Mouse (Mus musculus): ENCODE measurements around the gene Psmd8. TPM values are rescaled to one million over a fixed set of nuclear protein-coding genes. Genes with fewer than 3 reads are reported as not detected.
"Not testable (repeated sequence)": the region's sequence is repeated elsewhere in the genome, so short reads cannot be mapped to it uniquely, and the experiment has no call there.

The Psmd8 gene
- polyA plus RNA-seq, 1 experiment from 2014 or later, result 283 TPM

GRCm38 (mm10) chr7:29202577-29202976 is 22.1 kb upstream of the Psmd8 start:
- H3K9me3 ChIP-seq, result no peaks in the 10 kb centered on the region
- H3K36me3 ChIP-seq (replicated peaks), result no peaks in the 10 kb centered on the region
- H3K27ac ChIP-seq, result no peak overlapping the region
- no peak overlapping the region for H3K4me2 ChIP-seq
- no peaks in the 10 kb centered on the region for H3K4me1 ChIP-seq
- H3K9ac ChIP-seq, result no peak overlapping the region
- no peaks in the 10 kb centered on the region for H3K27me3 ChIP-seq
- ATAC-seq (ENCODE audit: low FRiP score), result no peak
- 88% methylated on average over 6 of the region's 6 CpGs for WGBS
- H3K4me3 ChIP-seq (replicated peaks), result no peak overlapping the region

GRCm38 (mm10) chr7:29194230-29194629 is 13.7 kb upstream of the Psmd8 start:
- H3K4me1 ChIP-seq; H3K27ac ChIP-seq; H3K27me3 ChIP-seq; H3K4me2 ChIP-seq; H3K4me3 ChIP-seq (replicated peaks); ATAC-seq (ENCODE audit: low FRiP score); H3K9ac ChIP-seq; H3K9me3 ChIP-seq; H3K36me3 ChIP-seq (replicated peaks): not testable (repeated sequence)
- WGBS, result 100% methylated on average over 1 of the region's 1 CpGs

DNA sequence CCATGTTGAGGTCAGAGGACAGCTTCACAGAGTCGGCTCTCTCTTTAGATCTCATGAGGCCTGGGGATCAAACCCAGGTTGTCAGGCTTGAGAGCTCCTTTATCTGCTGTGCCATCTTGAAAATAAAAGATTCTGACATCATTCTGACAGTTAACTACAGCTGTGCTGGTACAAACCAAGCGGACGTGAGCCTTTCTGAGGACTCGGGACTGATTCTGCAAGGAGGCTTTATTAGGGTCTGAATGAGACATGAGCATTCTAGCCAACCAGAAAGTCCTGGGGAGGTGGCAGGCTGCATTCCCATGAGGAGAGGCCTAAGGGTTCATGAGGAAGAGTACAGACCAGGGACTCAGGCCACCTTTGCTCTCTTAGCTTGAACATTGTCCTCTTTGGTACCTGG is 822 bp upstream of the Psmd8 start:
- Histone ChIP-seq H3K4me1 (peaks cover 18% of the 10 kb centered on the region), H3K4me2 (peak overlapping the region; percentile 86; the same call in 1 of the 2 replicates)
- not testable (repeated sequence) for H3K36me3 ChIP-seq (replicated peaks); H3K9ac ChIP-seq; ATAC-seq (ENCODE audit: low FRiP score); H3K9me3 ChIP-seq; H3K4me3 ChIP-seq (replicated peaks); H3K27ac ChIP-seq; H3K27me3 ChIP-seq
- 84% methylated on average over 4 of the region's 4 CpGs for WGBS

- Histone ChIP-seq H3K9me3 (no peaks in the 10 kb centered on the region), H3K4me2 (peak overlapping the region; percentile 86), H3K36me3 (replicated peaks) (peaks cover 8% of the 10 kb centered on the region), H3K27me3 (no peaks in the 10 kb centered on the region), H3K4me3 (replicated peaks) (peak overlapping the region; percentile 83), H3K4me1 (peaks cover 18% of the 10 kb centered on the region), H3K9ac (no peak overlapping the region), H3K27ac (no peak overlapping the region)
- 42% methylated on average over 5 of the region's 5 CpGs for WGBS
- no peak; the same call in 1 of the 2 replicates for ATAC-seq (ENCODE audit: low FRiP score)
Measured at GRCm38 (mm10) chr7:29180854-29181236, 344 bp upstream of the Psmd8 start.

GRCm38 (mm10) chr7:29179323-29179722 is 1.2 kb downstream of the Psmd8 start:
- Histone ChIP-seq H3K36me3 (replicated peaks) (peaks cover 23% of the 10 kb centered on the region), H3K27ac (no peak overlapping the region), H3K4me3 (replicated peaks) (peak overlapping the region; percentile 83), H3K4me1 (peaks cover 18% of the 10 kb centered on the region), H3K27me3 (peaks cover 6% of the 10 kb centered on the region), H3K9ac (peak overlapping the region; percentile 86), H3K4me2 (peak overlapping the region; percentile 86), H3K9me3 (no peaks in the 10 kb centered on the region)
- WGBS, result 64% methylated on average over 7 of the region's 7 CpGs
- ATAC-seq (ENCODE audit: low FRiP score), result no peak

GRCm38 (mm10) chr7:29178106-29178505 is 2.4 kb downstream of the Psmd8 start:
- Histone ChIP-seq H3K27ac (no peak overlapping the region), H3K4me1 (peaks cover 18% of the 10 kb centered on the region), H3K4me3 (replicated peaks) (no peak overlapping the region), H3K36me3 (replicated peaks) (peaks cover 32% of the 10 kb centered on the region), H3K9ac (no peak overlapping the region), H3K4me2 (no peak overlapping the region), H3K9me3 (no peaks in the 10 kb centered on the region), H3K27me3 (peaks cover 18% of the 10 kb centered on the region)
- no peak for ATAC-seq (ENCODE audit: low FRiP score)
- WGBS, result 83% methylated on average over 4 of the region's 4 CpGs

- H3K9ac ChIP-seq, result no peak overlapping the region
- H3K4me1 ChIP-seq, result peaks cover 47% of the 10 kb centered on the region
- H3K36me3 ChIP-seq (replicated peaks), result peaks cover 32% of the 10 kb centered on the region
- H3K4me3 ChIP-seq (replicated peaks), result peak overlapping the region; percentile 5; the same call in 1 of the 2 replicates
- ATAC-seq (ENCODE audit: low FRiP score), result no peak
- H3K9me3 ChIP-seq, result no peaks in the 10 kb centered on the region
- 37% methylated on average over 30 of the region's 32 CpGs for WGBS
- H3K27ac ChIP-seq, result no peak overlapping the region
- H3K27me3 ChIP-seq, result peaks cover 56% of the 10 kb centered on the region
- H3K4me2 ChIP-seq, result no peak overlapping the region
Measured at GRCm38 (mm10) chr7:29172390-29173016, 8.0 kb downstream of the Psmd8 start.

DNA sequence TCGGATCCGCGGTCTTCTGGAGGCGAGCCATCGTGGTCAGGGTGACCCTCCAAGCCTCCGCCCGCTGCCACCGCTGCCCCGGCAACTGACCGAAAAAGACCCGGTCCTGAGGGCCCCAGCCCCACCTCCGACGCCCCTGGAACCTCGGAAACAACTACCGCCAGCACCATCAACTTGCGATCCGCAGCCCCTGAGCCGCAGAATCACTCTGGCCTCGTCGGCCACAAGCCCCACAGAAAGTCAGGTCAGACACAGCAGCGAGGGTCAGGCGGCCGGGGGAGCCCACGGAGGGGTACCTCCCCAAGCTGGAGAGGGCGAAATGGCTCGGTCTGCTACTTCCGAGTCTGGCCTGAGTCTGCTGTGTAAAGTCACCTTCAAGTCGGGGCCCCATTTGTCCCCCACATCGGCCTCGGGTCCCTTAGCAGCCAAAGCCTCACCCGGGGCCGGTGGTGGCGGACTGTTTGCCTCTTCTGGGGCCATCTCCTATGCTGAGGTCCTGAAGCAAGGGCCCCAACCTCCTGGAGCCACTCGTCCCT is 8.9 kb downstream of the Psmd8 start:
- ATAC-seq (ENCODE audit: low FRiP score), result no peak
- no peak overlapping the region for H3K27ac ChIP-seq
- peaks cover 58% of the 10 kb centered on the region for H3K27me3 ChIP-seq
- peaks cover 48% of the 10 kb centered on the region for H3K4me1 ChIP-seq
- peak overlapping the region; percentile 70 for H3K4me3 ChIP-seq (replicated peaks)
- peaks cover 32% of the 10 kb centered on the region for H3K36me3 ChIP-seq (replicated peaks)
- WGBS, result 8% methylated on average over 34 of the region's 34 CpGs
- peak overlapping the region; percentile 21; the same call in 1 of the 2 replicates for H3K9ac ChIP-seq
- H3K9me3 ChIP-seq, result no peaks in the 10 kb centered on the region
- peak overlapping the region; percentile 78 for H3K4me2 ChIP-seq

GRCm38 (mm10) chr7:29170755-29171561 is 9.5 kb downstream of the Psmd8 start:
- no peak for ATAC-seq (ENCODE audit: low FRiP score)
- H3K27me3 ChIP-seq, result peaks cover 58% of the 10 kb centered on the region
- peaks cover 48% of the 10 kb centered on the region for H3K4me1 ChIP-seq
- 3% methylated on average over 43 of the region's 43 CpGs for WGBS
- peak overlapping the region; percentile 78 for H3K4me2 ChIP-seq
- peak overlapping the region; percentile 21 for H3K9ac ChIP-seq
- H3K9me3 ChIP-seq, result no peaks in the 10 kb centered on the region
- peak overlapping the region; percentile 70 for H3K4me3 ChIP-seq (replicated peaks)
- H3K36me3 ChIP-seq (replicated peaks), result peaks cover 30% of the 10 kb centered on the region
- H3K27ac ChIP-seq, result no peak overlapping the region

GRCm38 (mm10) chr7:29170066-29170754 is 10.3 kb downstream of the Psmd8 start, which contains the start of the genes Ggn and Spred3:
Gene Ggn (plus strand): TSS chr7:29170210.
Gene Spred3 (minus strand): TSS chr7:29170411.
- Histone ChIP-seq H3K27ac (peak within 1 kb of the TSS; percentile 89), H3K36me3 (replicated peaks) (peaks cover 22% of the 10 kb centered on the region), H3K4me2 (peak within 1 kb of the TSS; percentile 78), H3K9me3 (no peaks in the 10 kb centered on the region), H3K4me3 (replicated peaks) (peak within 1 kb of the TSS; percentile 70), H3K9ac (peak within 1 kb of the TSS; percentile 76), H3K27me3 (peaks cover 58% of the 10 kb centered on the region), H3K4me1 (peaks cover 48% of the 10 kb centered on the region)
- peak; percentile 40 for ATAC-seq (ENCODE audit: low FRiP score)
- 2% methylated on average over 30 of the region's 30 CpGs for WGBS

GRCm38 (mm10) chr7:29169231-29170065 is 11.1 kb downstream of the Psmd8 start:
- peaks cover 15% of the 10 kb centered on the region for H3K36me3 ChIP-seq (replicated peaks)
- ATAC-seq (ENCODE audit: low FRiP score), result peak; percentile 84
- H3K9me3 ChIP-seq, result no peaks in the 10 kb centered on the region
- peak overlapping the region; percentile 78 for H3K4me2 ChIP-seq
- peaks cover 48% of the 10 kb centered on the region for H3K4me1 ChIP-seq
- 0% methylated on average over 24 of the region's 39 CpGs for WGBS
- peak overlapping the region; percentile 70 for H3K4me3 ChIP-seq (replicated peaks)
- H3K27me3 ChIP-seq, result peaks cover 53% of the 10 kb centered on the region
- peak overlapping the region; percentile 89 for H3K27ac ChIP-seq
- peak overlapping the region; percentile 76 for H3K9ac ChIP-seq
